Mouse (Mus musculus) cerebellum, adult 2 months (tissue): ENCODE data around the gene Srxn1.

Experiments
- CTCF ChIP-seq: fragments of 200-500 bp; IDR thresholded peaks from 2 replicates; pipeline ENCODE4 v1.5.1; 2011; ENCODE audit warnings: low read depth, mild to moderate bottlenecking, control low read depth, low read length, moderate library complexity, borderline replicate concordance; ENCODE audit not compliant: insufficient read depth
- POLR2A ChIP-seq: fragments of 200-500 bp; IDR thresholded peaks from 2 replicates; pipeline ENCODE4 v1.6.1; 2011; ENCODE audit warnings: low read length, control low read depth, borderline replicate concordance; ENCODE audit not compliant: insufficient read depth

GRCm38 (mm10) chr2:152089078-152089477 lies 16.2 kb upstream of the Srxn1 start:
- TF ChIP-seq CTCF, result peak; percentile 82
- TF ChIP-seq POLR2A, result no peak
